Mouse (Mus musculus) G1E (cell line): ENCODE measurements at regions not wholly inside any gene's neighbourhood (a gene's known extent, or its start where the extent isn't known, plus 50 kb on each side); places are given as distances from the start of the nearest gene placed in this dataset.

Source experiments
- ATAC-seq: 2 replicates; pipeline ENCODE4 v1.8.0; 2016; ENCODE audit warnings: mild to moderate bottlenecking; ENCODE audit not compliant: insufficient number of reproducible peaks, poor library complexity, low FRiP score, severe bottlenecking; ENCODE audit errors: extremely low read depth
- DNase-seq: peaks from one replicate; pipeline ENCODE4 v3.0.0; 2012; ENCODE audit warnings: low spot score
- H3K27me3 ChIP-seq: 2 replicates; pipeline ENCODE4 v1.6.1; 2012; ENCODE audit warnings: mild to moderate bottlenecking, low read length, inconsistent platforms; ENCODE audit not compliant: insufficient read depth
- H3K36me3 ChIP-seq: replicated peaks from 2 replicates; pipeline ENCODE3; 2012; ENCODE audit warnings: mild to moderate bottlenecking, inconsistent platforms
- H3K4me1 ChIP-seq: 2 replicates; pipeline ENCODE4 v1.6.1; 2012; ENCODE audit warnings: low read depth, low read length, inconsistent platforms, mixed read lengths; ENCODE audit not compliant: insufficient read depth
- H3K4me3 ChIP-seq: 2 replicates; pipeline ENCODE4 v1.5.1; 2012; ENCODE audit warnings: low read depth, mild to moderate bottlenecking, inconsistent platforms, low read length, moderate library complexity, mixed read lengths
- H3K9me3 ChIP-seq: replicated peaks from 2 replicates; pipeline ENCODE4 v1.6.1; 2012; ENCODE audit warnings: inconsistent platforms
- CTCF ChIP-seq: IDR thresholded peaks from 2 replicates; pipeline ENCODE4 v1.5.1; 2012; ENCODE audit warnings: low read depth, low read length, inconsistent platforms, mixed read lengths
- GATA1 ChIP-seq: IDR thresholded peaks from 2 replicates; pipeline ENCODE4 v1.6.1; 2012; ENCODE audit warnings: borderline replicate concordance, low read length, inconsistent platforms, mixed read lengths
- GATA2 ChIP-seq: IDR thresholded peaks from 2 replicates; pipeline ENCODE4 v1.6.1; 2012; ENCODE audit warnings: low read depth, low read length, inconsistent platforms, borderline replicate concordance
- POLR2AphosphoS5 ChIP-seq: IDR thresholded peaks from 2 replicates; pipeline ENCODE4 v1.6.1; 2012; ENCODE audit warnings: low read depth, low read length, inconsistent platforms; ENCODE audit not compliant: insufficient replicate concordance
- TAL1 ChIP-seq: conservative IDR thresholded peaks from 2 replicates; pipeline ENCODE4 v1.6.1; 2012; ENCODE audit warnings: low read depth, low read length, inconsistent platforms, mixed read lengths

DNA sequence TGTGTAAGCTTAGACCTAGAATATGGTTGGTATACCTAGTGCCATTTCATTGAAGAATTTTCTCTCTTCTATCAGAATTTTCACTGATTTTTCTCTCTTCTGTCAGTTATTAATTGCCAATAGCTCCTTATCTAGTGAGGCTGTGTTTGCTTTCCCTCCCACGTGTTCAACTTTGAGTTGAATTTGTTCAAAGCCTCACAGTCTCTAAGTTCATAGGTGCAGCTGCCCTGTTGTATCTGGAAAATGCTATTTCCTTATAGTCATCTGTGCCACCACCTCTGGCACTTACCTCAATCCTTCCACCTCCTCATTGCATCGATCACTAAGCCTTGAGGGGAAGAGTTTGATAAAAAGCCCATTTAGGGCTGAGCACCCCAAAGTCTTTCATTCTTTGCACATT, 124.0 kb downstream of the Chst2 start:
- H3K9me3 ChIP-seq: peaks cover 23% of the 10 kb centered on the region
- no peaks in the 10 kb centered on the region for H3K4me1 ChIP-seq
- TF ChIP-seq TAL1: no peak
- TF ChIP-seq GATA2: no peak
- no peak for TF ChIP-seq GATA1
- no peak for TF ChIP-seq CTCF
- TF ChIP-seq POLR2AphosphoS5: no peak
- no peak overlapping the region for H3K4me3 ChIP-seq
- DNase-seq (no peak), ATAC-seq (no peak)
- no peaks in the 10 kb centered on the region for H3K27me3 ChIP-seq
- H3K36me3 ChIP-seq: no peaks in the 10 kb centered on the region
